Mouse (Mus musculus) liver, postnatal 0 days (tissue): ENCODE results near the gene St6galnac3.

Source experiments
- CTCF ChIP-seq: sonication (generic); IDR thresholded peaks from 2 replicates; pipeline ENCODE4 v1.5.1; 2016; ENCODE audit warnings: antibody characterized with exemption, low read depth
- EP300 ChIP-seq: IDR thresholded peaks from 2 replicates; pipeline ENCODE4 v1.6.1; 2016; ENCODE audit warnings: antibody characterized with exemption, low read depth, mild to moderate bottlenecking

DNA sequence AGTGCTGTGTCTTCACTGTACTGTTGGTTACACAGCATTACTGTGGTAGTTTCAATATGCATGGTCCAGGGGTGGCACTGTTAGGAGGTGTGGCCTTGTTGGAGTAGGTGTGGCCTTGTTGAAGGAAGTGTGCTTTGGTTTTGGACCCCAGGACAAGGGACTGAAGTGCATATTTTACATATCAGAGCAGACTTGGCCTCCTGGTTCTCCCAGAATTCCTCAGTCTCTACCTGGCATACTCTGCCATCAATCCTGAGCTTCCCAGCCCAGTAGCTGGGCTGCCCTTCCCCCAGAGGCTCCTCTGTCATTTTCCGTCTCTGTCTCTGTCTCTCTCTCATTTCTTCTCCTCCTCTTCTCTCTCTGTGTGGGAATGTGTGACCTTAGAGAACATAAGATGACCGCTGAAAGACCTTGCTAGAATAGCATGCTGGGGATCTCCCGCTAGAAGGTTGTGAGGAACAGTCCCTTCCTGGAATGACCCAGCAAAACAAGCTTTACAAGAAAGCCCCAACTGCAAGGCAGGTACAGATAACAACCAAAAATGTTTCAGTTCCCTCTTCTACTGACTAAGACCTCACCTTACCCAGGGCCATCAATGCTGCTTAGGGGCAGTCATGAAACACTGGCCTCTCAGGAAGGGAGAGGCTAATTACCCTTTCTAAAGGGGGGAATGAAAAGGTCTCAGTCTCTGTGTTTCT is 272.5 kb downstream of the St6galnac3 start:
- TF ChIP-seq CTCF (no peak), EP300 (no peak)
